Mouse (Mus musculus) mouse trophoblast stem cell (cell line): ENCODE data around the gene Spata7.

Experiments used
- in situ Hi-C, 2 experiments: fragments of 300-500 bp; cut with MseI, MboI; formaldehyde crosslinking; loops; 2 replicates in 1 of 2; 3 replicates in 1 of 2; pipeline ENCODE4 v1.15.1; 2025

The Spata7 gene

DNA sequence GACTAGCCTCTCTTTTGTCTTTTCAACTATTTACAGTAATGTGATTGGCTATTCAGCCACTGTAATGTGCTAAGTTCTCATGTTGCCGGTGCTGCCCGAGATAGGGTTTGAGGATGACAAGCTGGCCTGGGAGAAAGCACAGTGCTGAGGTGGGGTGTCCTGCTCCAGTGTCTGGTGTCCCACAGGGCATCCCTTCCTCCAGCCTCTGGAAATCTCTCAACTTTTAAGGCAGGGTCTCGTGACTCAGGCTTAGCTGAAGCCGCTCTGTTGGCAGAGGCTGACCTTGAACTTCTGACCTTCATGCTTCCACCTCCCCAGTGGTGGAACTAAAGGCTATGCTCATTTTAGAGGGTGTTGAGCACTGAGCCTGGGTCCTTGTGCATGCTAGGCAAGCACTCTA lies 42.5 kb downstream of the Spata7 start:
- in situ Hi-C loops, result no loop called here

DNA sequence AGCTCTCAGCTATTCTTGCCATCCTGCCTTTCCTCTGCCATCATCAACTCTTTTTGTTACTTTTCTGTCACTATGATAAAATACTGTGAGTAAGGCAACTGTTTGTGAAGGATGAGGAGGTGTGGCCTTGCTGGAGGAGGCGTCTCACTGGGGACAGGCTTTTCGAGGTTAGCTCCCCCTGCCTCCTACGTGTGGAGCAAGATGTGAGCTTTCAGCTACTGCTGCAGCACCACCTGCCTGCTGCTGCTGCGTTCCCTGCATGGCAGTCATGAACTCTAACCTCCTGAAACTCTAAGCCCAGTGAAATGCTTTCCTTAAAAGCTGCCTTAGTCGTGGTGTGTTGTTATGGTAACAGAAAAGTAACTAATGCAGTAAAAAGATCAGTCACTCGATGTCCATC lies 45.9 kb downstream of the Spata7 start:
- in situ Hi-C loops, result no loop called here

- in situ Hi-C loops, result loop anchor here in 1 of 2 experiments (5.0 kb wide), 1 partner anchor 43 kb away; no protein-coding TSS in a partner anchor
Measured at GRCm38 (mm10) chr12:98674627-98675143, 46.7 kb downstream of the Spata7 start.

- in situ Hi-C loops, result loop anchor here in 1 of 2 experiments (5.0 kb wide), 1 partner anchor 40 kb away; no protein-coding TSS in a partner anchor
Measured at GRCm38 (mm10) chr12:98676861-98677260, 48.9 kb downstream of the Spata7 start.

GRCm38 (mm10) chr12:98677336-98677735 lies 49.4 kb downstream of the Spata7 start:
- in situ Hi-C loops, result loop anchor here in 1 of 2 experiments (5.0 kb wide), 1 partner anchor 40 kb away; no protein-coding TSS in a partner anchor

- in situ Hi-C loops, result loop anchor here in 1 of 2 experiments (5.0 kb wide), 1 partner anchor 37 kb away; no protein-coding TSS in a partner anchor
Measured at GRCm38 (mm10) chr12:98679906-98680305, 51.9 kb downstream of the Spata7 start.

DNA sequence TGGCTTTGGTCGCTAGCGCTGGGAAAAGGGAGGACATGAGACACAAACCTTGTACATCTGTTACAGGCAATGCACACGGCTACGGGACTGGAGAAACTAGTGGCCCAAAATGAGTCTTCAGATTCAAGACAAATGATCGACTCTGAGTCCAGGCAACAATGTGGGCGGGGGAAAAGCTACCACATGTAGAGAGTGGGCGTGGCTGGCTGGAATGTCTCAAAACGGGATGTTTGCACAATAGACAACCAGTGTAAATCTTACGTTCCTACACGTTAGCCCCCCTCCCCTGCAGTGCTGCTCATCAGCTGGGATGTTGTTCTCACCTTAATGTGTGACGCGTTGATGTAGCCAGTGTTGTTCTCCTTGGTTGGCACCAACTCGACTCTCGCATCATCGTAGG lies 54.2 kb downstream of the Spata7 start:
- in situ Hi-C loops, result no loop called here

DNA sequence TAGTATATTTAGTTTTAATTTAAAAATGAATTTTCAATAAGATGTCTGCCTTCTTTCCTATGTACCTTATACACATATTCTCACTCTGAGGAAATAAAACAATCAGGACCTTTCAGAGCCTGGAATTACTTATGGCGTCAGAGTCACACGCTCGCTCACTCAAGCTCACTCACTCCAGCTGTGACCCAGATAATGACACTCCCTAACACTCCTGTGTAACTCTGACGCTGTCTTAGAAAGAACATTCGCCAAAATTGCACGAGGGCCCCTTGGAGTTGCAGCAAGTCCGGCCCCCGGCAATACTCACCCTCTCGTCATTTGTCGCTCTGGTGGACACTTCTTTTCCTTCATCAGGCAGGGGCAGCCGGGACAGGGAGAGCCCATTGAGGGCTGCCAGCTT lies 55.2 kb downstream of the Spata7 start:
- in situ Hi-C loops, result no loop called here

DNA sequence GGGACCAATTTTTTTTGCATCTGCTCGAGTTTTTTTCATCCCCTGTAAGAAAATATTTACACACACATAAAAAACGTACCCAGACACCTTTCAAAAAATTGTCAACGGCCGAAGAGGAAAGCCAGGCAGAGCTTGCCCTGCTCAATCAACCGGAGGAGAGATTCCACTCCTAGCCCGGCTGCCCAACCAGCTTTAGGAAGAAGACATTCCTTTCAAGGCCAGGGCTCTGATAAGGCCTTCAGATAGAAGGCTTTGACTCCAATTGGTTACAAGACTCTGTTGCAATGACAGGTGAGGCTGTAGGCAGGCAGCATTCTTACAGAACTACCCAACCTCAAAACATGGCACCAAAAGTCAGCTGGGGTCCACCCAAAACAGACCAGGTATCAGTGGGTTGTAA lies 55.6 kb downstream of the Spata7 start:
- in situ Hi-C loops, result no loop called here

- in situ Hi-C loops, result no loop called here
Measured at GRCm38 (mm10) chr12:98690230-98690629, 62.3 kb downstream of the Spata7 start.

GRCm38 (mm10) chr12:98697202-98697601 lies 69.2 kb downstream of the Spata7 start:
- in situ Hi-C loops, result no loop called here

DNA sequence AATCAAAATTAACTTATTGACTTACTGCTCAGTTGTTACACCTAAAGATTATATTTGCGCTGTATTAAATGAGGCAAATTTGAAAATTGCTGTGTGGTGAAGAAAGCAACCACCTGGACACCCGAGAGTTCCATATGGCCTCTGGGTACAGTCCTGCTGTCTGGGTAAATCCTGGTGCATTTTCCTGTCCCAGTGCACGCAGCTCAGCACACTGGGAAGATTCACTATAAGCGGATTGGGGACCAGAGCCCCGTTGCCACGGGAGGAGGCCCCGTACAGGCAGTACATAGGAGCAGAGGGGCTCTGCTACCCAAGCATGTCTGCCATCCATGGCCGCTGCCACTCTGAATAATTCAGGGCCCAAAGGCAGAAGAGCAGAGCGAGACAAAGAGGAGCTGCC lies 73.6 kb downstream of the Spata7 start:
- in situ Hi-C loops, result no loop called here

DNA sequence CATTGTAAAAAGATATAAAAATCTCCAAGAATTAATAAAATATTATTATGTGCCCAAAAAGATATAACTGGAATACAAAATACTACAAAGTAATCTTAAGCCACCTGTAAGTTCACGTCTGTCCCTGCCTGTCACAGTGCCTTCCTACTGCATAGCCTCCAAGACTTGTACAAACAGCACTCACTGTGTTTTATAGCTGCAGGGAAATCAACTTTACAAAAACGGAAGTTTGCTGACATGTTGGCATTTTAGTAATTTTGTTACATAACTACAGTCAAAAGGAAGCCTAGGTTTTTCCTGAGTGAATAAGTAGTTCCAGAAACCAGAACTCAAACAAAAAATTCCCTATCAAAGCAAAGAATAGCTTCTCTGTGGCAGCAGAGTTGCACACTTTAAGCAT lies 75.6 kb downstream of the Spata7 start:
- in situ Hi-C loops, result no loop called here

DNA sequence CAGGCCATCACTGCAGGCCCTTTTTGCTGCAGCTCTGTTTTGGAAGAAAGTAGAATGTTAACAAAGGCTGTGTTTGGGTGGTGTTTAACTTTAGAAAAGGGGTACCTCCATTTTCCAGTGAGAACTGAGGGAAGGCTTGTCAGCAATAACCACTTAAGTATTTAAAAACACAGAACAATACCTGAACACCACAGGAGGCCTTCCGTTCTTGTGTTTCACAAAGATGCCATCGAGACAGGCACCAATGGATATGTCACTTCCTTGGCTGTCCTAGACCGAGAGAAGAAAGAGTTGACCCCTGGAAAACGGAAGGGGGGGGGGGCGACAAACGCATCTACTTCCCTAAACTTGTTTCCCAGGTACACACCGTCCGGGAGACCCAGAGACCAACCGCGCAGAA lies 76.0 kb downstream of the Spata7 start:
- in situ Hi-C loops, result no loop called here

GRCm38 (mm10) chr12:98712819-98713218 lies 84.9 kb downstream of the Spata7 start:
- in situ Hi-C loops, result no loop called here

GRCm38 (mm10) chr12:98713621-98714103 lies 85.7 kb downstream of the Spata7 start:
- in situ Hi-C loops, result no loop called here

DNA sequence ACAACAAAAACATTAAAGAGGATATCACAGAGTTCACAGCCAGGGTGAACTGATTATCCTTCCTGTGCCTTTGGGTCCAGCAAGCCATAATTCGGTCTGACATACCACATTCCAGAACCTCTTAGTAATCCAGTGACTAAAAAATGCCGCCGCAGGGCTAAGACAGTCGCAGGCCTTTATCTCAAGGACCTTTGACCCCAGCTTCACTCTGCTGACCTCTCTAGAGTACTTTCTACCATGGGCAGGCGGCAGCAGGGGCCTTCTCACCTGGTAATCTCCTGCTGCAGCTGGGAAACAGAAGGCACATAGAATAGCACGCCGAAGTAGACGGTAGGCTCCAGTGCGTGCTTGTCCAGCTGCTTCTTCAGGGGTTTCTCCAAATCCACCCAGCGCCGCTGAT lies 86.8 kb downstream of the Spata7 start:
- in situ Hi-C loops, result loop anchor here in 1 of 2 experiments (5.0 kb wide), 1 partner anchor 37 kb away; no protein-coding TSS in a partner anchor

DNA sequence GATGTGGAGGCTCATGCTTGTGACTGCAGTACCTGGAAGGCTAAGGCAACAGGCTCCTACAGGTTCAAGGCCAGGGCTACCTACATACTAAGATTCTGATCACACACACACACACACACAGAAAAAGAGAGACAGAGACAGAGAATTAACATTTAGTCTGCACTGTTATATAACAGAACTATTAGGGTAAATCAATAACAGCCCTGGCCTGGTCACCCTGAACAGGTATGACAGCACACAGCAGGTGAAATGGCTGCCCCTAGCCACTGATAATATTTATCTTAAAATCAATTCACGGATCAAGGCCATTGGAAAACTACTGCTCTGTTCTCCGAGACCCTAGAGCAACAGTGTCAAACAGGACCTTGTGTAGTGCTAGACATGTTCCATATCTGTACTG lies 88.2 kb downstream of the Spata7 start:
- in situ Hi-C loops, result loop anchor here in 1 of 2 experiments (5.0 kb wide), 1 partner anchor 39 kb away; no protein-coding TSS in a partner anchor
